Mouse (Mus musculus) ES-Bruce4 (cell line): Measurements from ENCODE around the gene Ssu72.

ENCODE experiments used
- CTCF ChIP-seq: IDR thresholded peaks from one replicate; pipeline ENCODE4 v1.8.1; 2011; ENCODE audit warnings: low read depth, low read length
- POLR2A ChIP-seq: IDR thresholded peaks from one replicate; pipeline ENCODE4 v1.8.1; 2011; ENCODE audit warnings: low read length; ENCODE audit not compliant: insufficient read depth

DNA sequence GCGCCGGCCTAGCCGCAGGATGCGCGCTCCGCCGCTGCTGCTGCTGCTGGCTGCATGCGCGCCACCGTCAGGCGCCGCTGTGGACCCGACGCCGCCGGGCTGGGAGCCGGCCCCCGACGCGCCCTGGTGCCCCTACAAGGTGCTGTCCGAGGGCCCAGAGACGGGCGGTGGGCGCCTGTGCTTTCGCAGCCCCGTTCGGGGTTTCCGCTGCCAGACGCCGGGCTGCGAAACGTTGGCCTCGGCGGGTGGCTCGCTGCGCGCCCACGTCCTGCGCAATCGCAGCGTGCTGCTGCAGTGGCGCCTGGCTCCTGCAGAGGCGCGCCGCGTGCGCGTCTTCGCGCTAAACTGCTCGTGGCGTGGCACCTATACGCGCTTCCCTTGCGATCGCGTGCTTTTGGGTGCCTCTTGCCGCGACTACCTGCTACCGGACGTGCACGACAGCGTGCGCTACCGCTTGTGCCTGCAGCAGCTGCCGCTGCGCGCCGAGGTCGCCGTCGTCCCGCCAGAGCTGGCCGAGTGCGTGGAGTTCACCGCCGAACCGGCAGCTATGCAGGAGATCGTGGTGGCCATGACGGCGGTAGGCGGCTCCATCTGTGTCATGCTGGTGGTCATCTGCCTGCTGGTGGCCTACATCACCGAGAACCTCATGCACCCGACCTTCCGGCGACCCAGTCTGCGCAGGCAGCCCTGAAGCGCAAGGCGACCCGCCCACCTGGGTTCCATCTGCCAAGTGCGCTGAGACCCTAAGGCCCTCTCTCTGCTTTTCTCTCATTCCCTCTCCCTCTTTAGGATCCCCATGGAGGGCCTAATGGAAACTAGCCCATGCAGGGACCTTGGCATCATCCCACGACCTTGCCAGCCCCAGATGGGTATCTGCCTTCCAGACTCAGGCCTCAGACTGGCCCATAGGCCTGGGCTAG is 9.9 kb upstream of the Ssu72 start:
- TF ChIP-seq POLR2A (no peak), CTCF (no peak)
